Mouse (Mus musculus) heart, postnatal 36 days (tissue): Measurements from ENCODE around the gene Hbs1l. TPM values are rescaled to one million over a fixed set of nuclear protein-coding genes. Genes with fewer than 3 reads are reported as not detected.

ENCODE experiments used
- DNase-seq, 2 experiments: peaks; one replicate each; pipeline ENCODE4 v3.0.0; 2021 to 2022
- intact Hi-C: fragments of 180-260 bp; cut with DNase I; formaldehyde crosslinking; loops from one replicate; pipeline ENCODE4 v1.15.1; 2025
- total RNA-seq, 2 experiments: library from RNA; stranded (reverse); gene quantifications; 2 replicates each; pipeline ENCODE4 v1.2.3; 2021

Hbs1l gene
- 10 to 100 TPM; 77.8 to 79.0 TPM for total RNA-seq

DNA sequence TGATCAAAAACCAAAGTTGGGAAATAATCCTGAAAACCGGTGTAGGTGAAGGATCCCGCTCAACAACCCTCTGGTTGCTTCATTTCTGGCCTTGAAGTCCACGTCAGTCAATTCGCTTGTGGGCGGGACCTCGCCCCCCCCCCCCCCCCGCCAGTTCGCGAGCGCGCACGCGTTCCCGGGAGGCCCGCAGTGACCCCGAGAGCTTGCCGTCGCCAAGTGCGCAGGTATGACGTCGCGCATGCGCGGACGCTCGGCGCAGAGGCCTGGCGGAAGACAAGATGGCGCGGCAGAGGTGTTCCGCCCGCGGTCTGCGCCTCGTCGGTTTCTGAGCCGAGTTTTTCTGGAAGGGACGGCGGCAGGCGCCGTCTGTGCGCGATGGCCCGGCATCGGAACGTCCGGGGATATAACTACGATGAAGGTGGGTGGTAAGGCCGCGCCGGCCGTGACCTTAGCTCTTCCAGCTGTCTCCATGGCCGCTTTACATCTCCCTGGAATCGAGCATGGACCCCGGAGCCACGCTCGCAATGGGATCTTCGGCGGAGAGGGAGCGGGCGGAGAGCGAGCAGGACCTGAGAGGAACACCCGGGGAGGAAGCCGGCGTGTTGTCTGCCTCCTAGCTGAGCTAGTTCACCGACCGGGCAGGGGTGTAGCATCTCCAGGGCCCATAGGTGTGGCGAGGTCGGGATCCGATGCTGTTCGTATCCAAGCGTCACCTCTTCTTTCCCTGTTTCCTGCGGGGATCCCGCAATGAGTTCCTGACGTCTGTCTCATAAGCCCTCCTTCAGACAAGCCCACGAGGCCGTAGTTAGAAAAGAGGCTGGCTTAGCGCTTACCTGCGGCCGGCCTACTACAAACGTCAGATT lies at the start of gene Hbs1l:
Gene Hbs1l, plus strand, starts transcription at position 221 of the 863 bp plus-strand sequence.
- intact Hi-C loops, result loop anchor here (5.0 to 10.0 kb wide), 2 partner anchors 861 to 981 kb away; partner anchors contain the start of genes Bclaf1, H60b and Raet1e

DNA sequence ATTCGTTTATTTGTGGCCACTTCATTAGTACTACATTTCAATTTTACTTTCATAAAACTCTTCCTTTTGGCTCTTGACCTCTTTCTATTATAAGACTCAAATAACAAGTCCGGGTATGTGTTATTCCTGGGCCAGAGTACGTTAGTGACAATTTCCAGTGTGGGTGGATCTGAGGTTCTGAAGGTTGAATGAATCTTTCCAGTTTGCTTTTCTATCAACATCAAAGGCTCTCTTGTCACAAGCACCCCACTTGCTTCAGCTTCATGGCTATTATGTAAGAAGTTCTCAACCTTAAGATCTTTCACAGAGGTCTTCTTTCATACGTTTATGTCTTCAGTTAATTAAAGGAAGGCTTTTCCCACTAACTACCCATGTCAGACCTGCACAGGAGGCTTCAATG lies 47.2 kb upstream of the Hbs1l start:
- DNase-seq, result no peak
- intact Hi-C loops, result no loop called here

More for the DNA sequence above, at the start of gene Hbs1l:
- DNase-seq, result peak; percentile 91

- DNase-seq, result no peak
- intact Hi-C loops, result no loop called here
These were observed 43.8 kb upstream of the Hbs1l start for GRCm38 (mm10) chr10:21251881-21252534.

GRCm38 (mm10) chr10:21252800-21253199 lies 43.0 kb upstream of the Hbs1l start:
- intact Hi-C loops, result no loop called here

DNA sequence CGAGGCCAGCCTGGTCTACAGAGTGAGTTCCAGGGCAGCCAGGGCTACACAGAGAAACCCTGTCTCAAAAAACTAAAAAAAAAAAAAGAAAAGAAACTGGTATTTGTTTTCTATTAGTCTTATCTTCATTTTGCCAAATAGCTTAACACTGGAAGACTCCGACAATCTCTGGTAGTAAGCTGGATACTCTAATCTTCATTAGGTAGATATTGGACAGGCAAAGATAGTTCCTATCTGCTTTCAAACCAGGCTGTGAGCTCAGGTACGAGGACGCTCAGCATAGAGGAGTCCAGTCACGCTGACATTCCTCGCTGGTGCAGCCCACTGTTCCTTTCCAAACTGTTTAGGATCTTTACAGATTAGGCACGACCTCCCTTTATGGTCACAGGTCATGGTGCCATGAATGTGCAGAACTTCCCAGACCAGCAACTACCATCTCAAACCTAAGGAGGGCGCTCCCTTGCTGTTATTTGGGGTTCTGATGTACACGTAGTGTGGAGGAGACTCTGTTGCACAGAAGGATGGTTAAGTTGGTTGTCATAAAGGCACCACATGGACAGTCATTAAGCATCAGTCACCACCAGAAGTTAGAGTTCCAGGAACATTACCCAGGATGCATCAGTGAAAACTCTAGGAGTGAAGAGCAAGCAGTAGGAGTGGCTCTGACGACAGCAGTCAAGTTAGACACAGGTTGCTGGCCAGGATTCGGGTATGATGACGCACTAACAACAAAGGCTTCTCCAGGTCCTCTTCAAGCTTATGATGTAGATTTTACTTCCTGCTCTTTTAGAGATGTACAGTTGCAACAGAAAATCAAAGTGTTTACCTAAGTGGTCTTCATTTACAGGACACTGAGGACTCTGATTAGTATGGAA lies 41.3 kb upstream of the Hbs1l start:
- DNase-seq, result no peak
- intact Hi-C loops, result no loop called here

More at GRCm38 (mm10) chr10:21252800-21253199, 43.0 kb upstream of the Hbs1l start:
- no peak for DNase-seq

DNA sequence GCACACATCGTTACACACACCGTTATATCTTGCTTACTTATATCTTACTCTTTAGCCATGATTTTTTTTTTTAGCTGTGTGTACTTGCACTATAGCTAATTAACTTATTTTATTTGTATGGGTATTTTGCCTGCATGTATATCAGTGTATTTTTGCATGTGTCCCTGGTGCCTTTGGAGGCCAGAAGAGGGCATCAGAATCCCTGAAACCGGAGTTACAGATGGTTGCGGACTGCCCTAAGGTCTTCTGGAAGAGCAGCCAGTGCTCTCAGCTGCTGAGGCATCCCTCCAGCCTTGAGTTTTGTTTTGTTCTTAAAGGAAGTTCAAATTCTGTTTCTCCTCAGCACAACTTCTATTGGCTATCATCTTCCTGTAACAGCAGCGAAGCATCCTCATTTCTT lies 38.5 kb upstream of the Hbs1l start:
- intact Hi-C loops, result no loop called here
- no peak for DNase-seq

DNA sequence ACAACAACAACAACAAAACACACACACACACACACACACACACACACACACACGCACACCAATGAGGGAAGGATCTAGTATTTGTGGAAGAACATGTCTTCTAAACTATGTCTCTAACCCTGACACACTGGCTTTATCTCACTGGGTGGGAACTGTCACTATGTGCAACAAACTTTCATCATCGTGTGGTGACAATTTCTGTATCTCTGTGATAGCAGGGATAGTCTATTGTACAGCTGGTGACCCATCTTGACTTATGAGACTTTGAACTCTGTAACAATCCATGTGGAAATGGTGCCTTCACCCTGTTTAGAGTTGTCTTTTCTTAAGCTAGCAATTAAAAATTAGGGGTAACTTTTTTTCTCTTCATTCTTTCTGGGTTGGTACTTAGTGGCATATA lies 36.1 kb upstream of the Hbs1l start:
- DNase-seq, result no peak
- intact Hi-C loops, result no loop called here

- intact Hi-C loops, result no loop called here
- DNase-seq, result no peak
These were observed 30.6 kb upstream of the Hbs1l start for GRCm38 (mm10) chr10:21265188-21265587.

DNA sequence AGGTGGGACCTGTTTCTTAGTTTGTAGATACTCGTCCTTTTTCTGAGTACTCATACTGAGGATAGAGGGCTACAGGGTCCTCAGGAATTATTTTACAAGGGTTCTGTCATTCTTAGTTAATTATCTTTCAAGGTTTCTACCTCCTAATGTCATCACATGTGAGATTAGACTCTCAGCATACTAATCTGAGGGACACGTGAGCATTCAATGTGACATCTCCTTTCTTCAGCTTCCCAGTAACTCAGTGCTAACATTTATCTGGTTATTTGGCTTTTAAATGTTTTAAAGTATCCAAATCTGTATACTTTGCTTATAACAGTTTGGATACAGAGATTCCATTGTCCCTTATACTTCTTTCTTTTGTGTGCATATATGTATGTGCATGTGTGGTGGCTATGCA lies 28.3 kb upstream of the Hbs1l start:
- intact Hi-C loops, result no loop called here
- no peak for DNase-seq

- intact Hi-C loops, result no loop called here
These were observed 26.9 kb upstream of the Hbs1l start for GRCm38 (mm10) chr10:21268786-21269410.

DNA sequence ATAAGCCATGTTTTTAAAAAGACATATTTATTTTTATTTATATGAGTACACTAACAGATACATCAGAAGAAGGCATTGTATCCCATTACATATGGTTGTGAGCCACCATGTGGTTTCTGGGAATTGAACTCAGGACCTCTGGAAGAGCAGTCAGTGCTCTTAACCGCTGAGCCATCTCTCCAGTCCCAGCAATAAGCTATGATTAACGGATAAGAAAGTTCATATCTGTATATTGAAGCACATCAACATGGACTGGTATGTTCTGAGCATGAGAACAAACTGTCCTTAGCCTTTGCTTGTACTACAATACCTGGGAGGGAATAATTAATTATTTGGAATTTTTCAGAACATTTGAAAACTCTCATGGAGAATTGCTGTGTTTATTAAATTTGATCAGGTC lies 25.9 kb upstream of the Hbs1l start:
- DNase-seq, result no peak
- intact Hi-C loops, result no loop called here

More at GRCm38 (mm10) chr10:21268786-21269410, 26.9 kb upstream of the Hbs1l start:
- DNase-seq, result no peak

DNA sequence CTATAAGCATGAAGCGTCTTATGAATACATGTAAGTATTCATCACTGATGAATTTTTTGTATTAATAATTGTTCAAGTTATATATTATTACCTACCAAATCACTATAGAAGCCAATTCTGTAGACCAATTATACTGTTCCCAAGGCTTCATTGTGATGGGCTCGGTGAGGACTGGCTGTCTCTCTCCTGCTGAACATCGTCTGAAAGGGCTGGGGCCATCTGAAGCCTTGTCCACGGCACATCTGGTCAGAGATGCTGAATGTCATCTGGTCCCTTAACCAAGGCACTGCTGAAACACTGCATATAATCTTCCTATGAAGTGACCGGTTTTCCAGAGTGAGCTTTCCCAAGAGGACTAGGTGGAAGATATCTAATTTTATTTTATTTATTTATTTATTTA lies 24.9 kb upstream of the Hbs1l start:
- DNase-seq, result no peak

DNA sequence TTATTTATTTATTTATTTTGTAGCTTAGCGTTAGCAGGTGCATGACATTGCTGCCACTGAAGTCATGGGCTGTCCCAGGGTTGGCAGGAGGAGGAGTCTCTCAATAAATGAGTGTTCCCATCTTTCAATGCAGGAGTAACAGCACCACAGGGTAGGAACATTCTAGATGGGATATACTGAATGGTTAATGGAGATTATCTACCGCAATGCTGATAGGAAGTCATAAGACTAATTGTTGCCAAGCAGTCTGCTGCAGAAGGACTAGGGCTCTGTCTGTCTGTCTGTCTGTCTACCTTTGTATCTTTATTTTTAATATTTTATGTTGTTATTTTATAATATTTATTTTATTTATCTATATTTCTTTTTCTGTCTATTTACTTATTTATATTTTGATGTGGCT lies 24.5 kb upstream of the Hbs1l start:
- intact Hi-C loops, result no loop called here
- no peak for DNase-seq

More for the DNA sequence above, 24.9 kb upstream of the Hbs1l start:
- intact Hi-C loops, result no loop called here

GRCm38 (mm10) chr10:21271785-21272184 lies 24.0 kb upstream of the Hbs1l start:
- DNase-seq, result no peak
- intact Hi-C loops, result no loop called here

DNA sequence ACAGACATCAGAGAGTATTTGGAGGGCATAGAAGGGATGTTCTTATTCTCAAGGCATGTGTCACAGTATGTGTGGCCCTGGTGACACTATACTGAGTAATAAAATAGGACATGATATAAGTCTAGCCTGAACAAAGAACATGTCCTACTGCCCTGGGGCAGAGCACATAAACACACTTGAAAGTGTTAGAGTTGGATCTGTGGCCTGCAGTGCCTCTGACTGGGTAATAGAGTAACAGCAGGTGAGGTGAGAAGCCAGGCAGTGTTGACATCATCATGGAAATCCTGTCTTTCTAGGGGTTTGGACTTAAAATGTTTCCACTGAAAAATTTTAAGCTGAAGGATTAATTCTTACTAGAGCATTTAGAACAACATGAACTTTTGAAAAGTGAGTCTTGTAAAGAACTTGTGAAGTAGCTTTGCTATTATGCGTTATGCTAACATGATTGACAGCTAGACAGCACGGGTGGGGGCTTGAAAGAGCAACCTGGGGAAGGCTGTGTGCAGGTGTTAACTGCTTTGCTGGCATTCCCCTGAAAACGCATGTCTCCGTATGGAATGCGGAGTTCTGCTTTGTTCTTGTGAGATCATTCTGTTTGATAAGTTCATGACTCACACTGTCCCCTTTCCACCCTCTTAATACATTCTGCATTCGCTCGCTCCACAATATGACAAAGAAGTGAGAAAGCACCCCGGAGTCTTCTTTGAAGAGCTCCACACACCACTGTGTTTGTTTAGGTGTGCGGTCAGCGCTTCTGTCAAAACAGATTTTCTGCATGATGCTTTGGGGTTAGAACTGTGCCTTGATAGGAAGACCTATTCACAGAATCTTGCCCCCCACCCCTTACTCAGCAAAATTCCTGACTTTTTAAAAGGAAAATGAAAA lies 8.3 kb upstream of the Hbs1l start:
- intact Hi-C loops, result no loop called here
- DNase-seq, result no peak

GRCm38 (mm10) chr10:21291228-21291627 lies 4.6 kb upstream of the Hbs1l start:
- DNase-seq, result no peak
- intact Hi-C loops, result loop anchor here (10.0 kb wide), 1 partner anchor 976 kb away; the partner anchor contains the start of gene Bclaf1

GRCm38 (mm10) chr10:21294217-21294616 lies 1.6 kb upstream of the Hbs1l start:
- intact Hi-C loops, result loop anchor here (10.0 kb wide), 1 partner anchor 979 kb away; the partner anchor contains the start of gene Bclaf1

GRCm38 (mm10) chr10:21295397-21295758 lies 401 bp upstream of the Hbs1l start:
- intact Hi-C loops, result loop anchor here (5.0 to 10.0 kb wide), 2 partner anchors 862 to 981 kb away; partner anchors contain the start of genes Bclaf1, H60b and Raet1e
- DNase-seq, result no peak

More at GRCm38 (mm10) chr10:21294217-21294616, 1.6 kb upstream of the Hbs1l start:
- no peak for DNase-seq

DNA sequence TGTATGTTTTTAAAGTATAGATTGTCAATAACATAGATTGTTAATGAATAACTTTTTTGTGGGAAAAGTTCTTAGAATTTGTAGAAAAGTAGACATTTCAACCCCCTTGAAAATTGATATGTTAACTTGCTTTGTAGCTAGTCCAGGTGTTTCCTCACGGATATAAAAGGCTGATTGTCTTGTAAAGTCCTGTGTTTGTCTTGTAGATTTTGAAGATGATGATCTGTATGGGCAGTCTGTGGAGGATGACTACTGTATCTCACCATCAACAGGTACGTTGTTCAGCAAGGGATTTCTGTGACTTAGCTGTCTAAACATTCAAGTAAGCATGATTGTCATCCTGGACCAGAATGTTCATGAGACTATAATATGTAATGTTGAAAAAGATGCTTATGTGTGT lies 3.2 kb downstream of the Hbs1l start:
- no peak for DNase-seq
- intact Hi-C loops, result loop anchor here (5.0 to 10.0 kb wide), 2 partner anchors 858 to 984 kb away; partner anchors contain the start of genes Bclaf1, H60b and Raet1e
